Mouse (Mus musculus) liver, adult 2 months (tissue): Measurements from ENCODE around the gene Phtf2. TPM values are rescaled to one million over a fixed set of nuclear protein-coding genes. Genes with fewer than 3 reads are reported as not detected.
A peak's percentile ranks its signal among the peaks of the same experiment; 100 is the strongest.

Source experiments
- DNase-seq: peaks from one replicate; pipeline ENCODE4 v3.0.0-alpha.2; 2011; ENCODE audit warnings: low read depth, low spot score; ENCODE audit errors: extremely low read depth
- H3K27ac ChIP-seq: fragments of 200-500 bp; replicated peaks from 2 replicates; pipeline ENCODE4 v1.5.1; 2012; ENCODE audit warnings: low read depth, mild to moderate bottlenecking, control low read depth, inconsistent platforms, low read length; ENCODE audit not compliant: insufficient read depth
- H3K27me3 ChIP-seq: fragments of 200-500 bp; 2 replicates; pipeline ENCODE4 v1.6.1; 2012; ENCODE audit warnings: mild to moderate bottlenecking, moderate library complexity, low read length, inconsistent platforms; ENCODE audit not compliant: control insufficient read depth, insufficient read depth
- H3K36me3 ChIP-seq: fragments of 200-500 bp; 2 replicates; pipeline ENCODE4 v1.6.1; 2012; ENCODE audit warnings: low read length, inconsistent platforms; ENCODE audit not compliant: control insufficient read depth, insufficient read depth
- H3K4me1 ChIP-seq: fragments of 200-500 bp; 2 replicates; pipeline ENCODE4 v1.6.1; 2011; ENCODE audit warnings: low read length; ENCODE audit not compliant: control insufficient read depth, insufficient read depth
- H3K4me3 ChIP-seq: fragments of 200-500 bp; 2 replicates; pipeline ENCODE4 v1.5.1; 2011; ENCODE audit warnings: low read depth, mild to moderate bottlenecking, control low read depth, low read length, moderate library complexity; ENCODE audit not compliant: insufficient read depth
- H3K79me2 ChIP-seq: fragments of 200-500 bp; 2 replicates; pipeline ENCODE4 v1.6.1; 2012; ENCODE audit warnings: inconsistent platforms, mild to moderate bottlenecking, low read length, moderate library complexity; ENCODE audit not compliant: control insufficient read depth, insufficient read depth
- H3K9ac ChIP-seq: fragments of 200-500 bp; 2 replicates; pipeline ENCODE4 v1.6.1; 2012; ENCODE audit warnings: low read depth, mild to moderate bottlenecking, control low read depth, inconsistent platforms, low read length
- CTCF ChIP-seq: fragments of 200-500 bp; IDR thresholded peaks from 2 replicates; pipeline ENCODE4 v1.5.1; 2011; ENCODE audit warnings: low read depth, low read length, control low read depth
- POLR2A ChIP-seq: fragments of 200-500 bp; IDR thresholded peaks from 2 replicates; pipeline ENCODE4 v1.6.1; 2011; ENCODE audit warnings: low read length, control low read depth; ENCODE audit not compliant: insufficient read depth; ENCODE audit errors: extremely low read depth
- WGBS: fragments of 180-500 bp; shearing (Covaris S2); methylation state at CpG from one replicate; pipeline ENCODE4 v1.1.7; 2018; 5-methylcytosine and 5-hydroxymethylcytosine counted together
- polyA plus RNA-seq: library from polyadenylated mRNA; depleted of rRNA; stranded (reverse); fragments of >200 nt; gene quantifications from 2 replicates; pipeline ENCODE4 v1.2.3, GENCODE M21; 2012
- total RNA-seq: library from RNA; depleted of rRNA; stranded (reverse); fragments of >200 nt; gene quantifications from 2 replicates; pipeline ENCODE4 v1.2.3, GENCODE M21; 2014

The Phtf2 gene
- total and polyA plus RNA-seq, 2 experiments = 1.2 to 6.2 TPM

- DNase-seq = no peak
- Histone ChIP-seq H3K79me2 (no peaks in the 10 kb centered on the region), H3K4me1 (no peaks in the 10 kb centered on the region; the same call in 1 of the 2 replicates), H3K9ac (no peak overlapping the region), H3K27ac (no peak overlapping the region), H3K4me3 (no peak overlapping the region), H3K36me3 (no peaks in the 10 kb centered on the region), H3K27me3 (no peaks in the 10 kb centered on the region)
- TF ChIP-seq CTCF = no peak
- no peak for TF ChIP-seq POLR2A
- WGBS = 92% methylated on average over 4 of the region's 4 CpGs
Observed at GRCm38 (mm10) chr5:20860565-20860964, 21.4 kb downstream of the Phtf2 start.

- H3K4me1 ChIP-seq = no peaks in the 10 kb centered on the region; the same call in 1 of the 2 replicates
- WGBS = 36% methylated on average over 2 of the region's 2 CpGs
- H3K9ac ChIP-seq = no peak overlapping the region
- no peak overlapping the region for H3K27ac ChIP-seq
- no peaks in the 10 kb centered on the region for H3K27me3 ChIP-seq
- peak; percentile 63 for DNase-seq
- H3K36me3 ChIP-seq = no peaks in the 10 kb centered on the region
- TF ChIP-seq CTCF = no peak
- no peak for TF ChIP-seq POLR2A
- H3K79me2 ChIP-seq = no peaks in the 10 kb centered on the region
- H3K4me3 ChIP-seq = no peak overlapping the region
Observed at GRCm38 (mm10) chr5:20858404-20858803, 23.5 kb downstream of the Phtf2 start.

GRCm38 (mm10) chr5:20855066-20855465 is 26.9 kb downstream of the Phtf2 start:
- TF ChIP-seq POLR2A = no peak
- TF ChIP-seq CTCF = no peak
- no peaks in the 10 kb centered on the region; the same call in 1 of the 2 replicates for H3K4me1 ChIP-seq

GRCm38 (mm10) chr5:20847010-20847409 is 34.9 kb downstream of the Phtf2 start:
- peaks cover 2% of the 10 kb centered on the region; the same call in 1 of the 2 replicates for H3K36me3 ChIP-seq
- no peak overlapping the region for H3K9ac ChIP-seq
- TF ChIP-seq POLR2A = no peak
- no peak for TF ChIP-seq CTCF
- DNase-seq = no peak
- H3K27ac ChIP-seq = no peak overlapping the region
- no peaks in the 10 kb centered on the region for H3K27me3 ChIP-seq
- H3K4me1 ChIP-seq = no peaks in the 10 kb centered on the region
- H3K79me2 ChIP-seq = no peaks in the 10 kb centered on the region; the same call in 1 of the 2 replicates
- H3K4me3 ChIP-seq = no peak overlapping the region
- 94% methylated on average over 2 of the region's 2 CpGs for WGBS

More at GRCm38 (mm10) chr5:20855066-20855465, 26.9 kb downstream of the Phtf2 start:
- WGBS = 88% methylated on average over 4 of the region's 4 CpGs
- DNase-seq = no peak
- peaks cover 1% of the 10 kb centered on the region; the same call in 1 of the 2 replicates for H3K36me3 ChIP-seq
- H3K9ac ChIP-seq = no peak overlapping the region
- H3K4me3 ChIP-seq = no peak overlapping the region
- no peaks in the 10 kb centered on the region for H3K79me2 ChIP-seq
- no peak overlapping the region for H3K27ac ChIP-seq
- no peaks in the 10 kb centered on the region for H3K27me3 ChIP-seq

GRCm38 (mm10) chr5:20843816-20844215 is 38.1 kb downstream of the Phtf2 start:
- no peaks in the 10 kb centered on the region for H3K4me1 ChIP-seq
- no peaks in the 10 kb centered on the region for H3K27me3 ChIP-seq
- no peak for DNase-seq
- TF ChIP-seq CTCF (no peak), POLR2A (no peak)
- H3K27ac ChIP-seq = no peak overlapping the region
- WGBS = 96% methylated on average over 2 of the region's 2 CpGs
- no peaks in the 10 kb centered on the region; the same call in 1 of the 2 replicates for H3K79me2 ChIP-seq
- no peak overlapping the region for H3K4me3 ChIP-seq
- no peaks in the 10 kb centered on the region for H3K36me3 ChIP-seq
- no peak overlapping the region for H3K9ac ChIP-seq

GRCm38 (mm10) chr5:20843405-20843804 is 38.5 kb downstream of the Phtf2 start:
- H3K79me2 ChIP-seq = no peaks in the 10 kb centered on the region; the same call in 1 of the 2 replicates
- no peaks in the 10 kb centered on the region for H3K36me3 ChIP-seq
- TF ChIP-seq POLR2A (no peak), CTCF (no peak)
- no peaks in the 10 kb centered on the region for H3K27me3 ChIP-seq
- no peak for DNase-seq
- H3K4me3 ChIP-seq = no peak overlapping the region
- H3K9ac ChIP-seq = no peak overlapping the region
- no peak overlapping the region for H3K27ac ChIP-seq
- WGBS = 84% methylated on average over 2 of the region's 3 CpGs
- H3K4me1 ChIP-seq = no peaks in the 10 kb centered on the region
